Mouse (Mus musculus) left cerebral cortex, adult 18-20 months (tissue): ENCODE measurements around the gene Foxp4. TPM values are rescaled to one million over a fixed set of nuclear protein-coding genes. Genes with fewer than 3 reads are reported as not detected.

Experiments
- DNase-seq, 2 experiments: peaks; one replicate each; pipeline ENCODE4 v3.0.0; 2021 to 2022; ENCODE audit warnings: low spot score in 2 of 2, mixed read lengths in 1 of 2
- long read RNA-seq, 2 experiments: library from polyadenylated mRNA; stranded (forward); transcript quantifications; one replicate each; pipeline ENCODE4 v2.0.0; 2021
- total RNA-seq, 2 experiments: library from RNA; stranded (reverse); gene quantifications; 2 replicates each; pipeline ENCODE4 v1.2.3; 2021

Gene Foxp4
- 10 to 100 TPM; 47.6 to 47.8 TPM for total RNA-seq
- long read RNA-seq, experiment 1, partial matches to known transcripts = 39 of 44 reads
- long read RNA-seq, experiment 1, other reads (novel, unspliced or antisense) = 3 of 44 reads
- long read RNA-seq, experiment 2, partial matches to known transcripts = 23 of 27 reads
- long read RNA-seq, experiment 2, other reads (novel, unspliced or antisense) = 4 of 27 reads

- peak; percentile 73 to 79 for DNase-seq
These were observed at the start of gene Foxp4 for GRCm38 (mm10) chr17:47924383-47925339. TSS of gene Foxp4 (minus strand) at chr17:47924645.

- DNase-seq = peak; percentile 13 to 19
These were observed 49.4 kb upstream of the Foxp4 start for GRCm38 (mm10) chr17:47973563-47974472.

- no peak for DNase-seq
These were observed 41.5 kb upstream of the Foxp4 start for GRCm38 (mm10) chr17:47965885-47966505.

GRCm38 (mm10) chr17:47958046-47958790, 33.8 kb upstream of the Foxp4 start:
- DNase-seq = no peak

GRCm38 (mm10) chr17:47956486-47956885, 32.0 kb upstream of the Foxp4 start:
- DNase-seq = no peak

- DNase-seq = no peak
These were observed 30.8 kb upstream of the Foxp4 start for GRCm38 (mm10) chr17:47955054-47955741.

- no peak for DNase-seq
These were observed 28.8 kb upstream of the Foxp4 start for GRCm38 (mm10) chr17:47953231-47953630.

GRCm38 (mm10) chr17:47952368-47953081, 28.1 kb upstream of the Foxp4 start:
- DNase-seq = no peak

GRCm38 (mm10) chr17:47951452-47951851, 27.0 kb upstream of the Foxp4 start:
- no peak for DNase-seq

GRCm38 (mm10) chr17:47950831-47951230, 26.4 kb upstream of the Foxp4 start:
- no peak for DNase-seq

GRCm38 (mm10) chr17:47949441-47949840, 25.0 kb upstream of the Foxp4 start:
- DNase-seq = no peak

- DNase-seq = no peak
These were observed 24.3 kb upstream of the Foxp4 start for GRCm38 (mm10) chr17:47948753-47949152.

GRCm38 (mm10) chr17:47946921-47947420, 22.5 kb upstream of the Foxp4 start:
- DNase-seq = no peak

- no peak for DNase-seq
These were observed 21.7 kb upstream of the Foxp4 start for GRCm38 (mm10) chr17:47946111-47946510.

GRCm38 (mm10) chr17:47943103-47943870, 18.8 kb upstream of the Foxp4 start:
- DNase-seq = no peak

GRCm38 (mm10) chr17:47942008-47942407, 17.6 kb upstream of the Foxp4 start:
- no peak for DNase-seq

- DNase-seq = no peak
These were observed 14.4 kb upstream of the Foxp4 start for GRCm38 (mm10) chr17:47938839-47939238.
